Mouse (Mus musculus): Measurements from ENCODE around the gene Tcl1b2.
"Not testable (repeated sequence)": the region's sequence is repeated elsewhere in the genome, so short reads cannot be mapped to it uniquely, and the experiment has no call there.

DNA sequence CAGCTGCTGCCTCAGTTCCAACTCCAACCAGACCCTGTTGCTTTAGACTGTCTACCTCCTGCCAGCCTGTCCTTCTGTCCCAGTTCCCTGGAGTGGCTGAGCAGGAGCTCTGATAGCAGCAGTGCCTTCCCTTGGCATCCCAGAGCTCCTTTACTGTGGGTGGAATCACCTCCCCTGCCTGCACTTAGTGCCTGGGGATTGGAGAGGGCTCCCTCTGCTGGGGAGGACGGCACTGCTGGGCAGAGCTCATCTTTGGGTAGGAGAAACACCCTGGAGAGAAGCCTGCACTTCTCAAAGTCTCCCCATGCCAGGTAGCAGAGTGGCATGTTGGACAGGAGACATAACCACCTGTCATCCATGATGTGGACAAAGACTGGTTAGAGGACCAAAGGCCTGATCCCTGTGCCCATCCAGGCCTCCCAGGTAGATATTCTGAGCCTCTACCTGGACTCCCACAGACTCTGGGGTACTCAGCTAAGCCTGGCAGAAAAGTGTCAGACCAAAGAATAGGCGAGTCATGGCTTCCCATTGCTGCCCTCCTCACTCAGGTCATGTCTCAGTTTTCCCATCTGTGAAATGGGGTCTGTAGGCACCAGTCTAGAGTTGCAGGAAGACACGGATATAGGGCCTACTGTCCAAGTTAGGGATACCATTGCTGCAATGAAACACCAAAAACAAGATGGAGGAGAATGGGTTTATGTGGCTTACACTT is 16.2 kb upstream of the Tcl1b2 start:
- TF ChIP-seq CTCF (IDR thresholded peaks at IDR 0.05; ENCODE audit: borderline replicate concordance, extremely low read depth, insufficient read depth, insufficient read length); POLR2A (IDR thresholded peaks at IDR 0.05; ENCODE audit: borderline replicate concordance, extremely low read depth, insufficient read depth, insufficient read length, poor library complexity, severe bottlenecking): not testable (repeated sequence)
